Mouse (Mus musculus) limb, embryonic 14.5 days (tissue): Measurements from ENCODE around the gene Pam. TPM values are rescaled to one million over a fixed set of nuclear protein-coding genes. Genes with fewer than 3 reads are reported as not detected.

Source experiments
- ATAC-seq: fragments of 200-750 bp; cut with Nextera tagmentation; 2 replicates; pipeline ENCODE4 v1.8.0; 2017; ENCODE audit warnings: low read depth, moderate number of reproducible peaks, moderate TSS enrichment; ENCODE audit not compliant: low FRiP score
- DNase-seq: peaks from one replicate; pipeline ENCODE4 v3.0.0-alpha.2; 2015; ENCODE audit warnings: low spot score
- H3K27ac ChIP-seq: fragments of 300-500 bp; sonication (generic); replicated peaks from 2 replicates; pipeline ENCODE4 v1.5.1; 2014; ENCODE audit warnings: low read depth, mild to moderate bottlenecking, low read length, moderate library complexity, mixed read lengths
- H3K27me3 ChIP-seq: fragments of 300-500 bp; sonication (generic); 2 replicates; pipeline ENCODE4 v1.6.1; 2014; ENCODE audit warnings: low read length, mixed read lengths; ENCODE audit not compliant: control insufficient read depth, insufficient read depth
- H3K36me3 ChIP-seq: fragments of 300-500 bp; sonication (generic); 2 replicates; pipeline ENCODE4 v1.6.1; 2014; ENCODE audit warnings: mild to moderate bottlenecking, low read length, moderate library complexity, mixed read lengths; ENCODE audit not compliant: control insufficient read depth, insufficient read depth
- H3K4me1 ChIP-seq: fragments of 300-500 bp; sonication (generic); 2 replicates; pipeline ENCODE4 v1.6.1; 2014; ENCODE audit warnings: antibody characterized with exemption, low read length, mixed read lengths; ENCODE audit not compliant: control insufficient read depth, insufficient read depth
- H3K4me2 ChIP-seq: fragments of 300-500 bp; sonication (generic); replicated peaks from 2 replicates; pipeline ENCODE4 v1.6.1; 2014; ENCODE audit warnings: low read depth, mild to moderate bottlenecking, low read length, moderate library complexity; ENCODE audit not compliant: severe bottlenecking
- H3K4me3 ChIP-seq: fragments of 300-500 bp; sonication (generic); replicated peaks from 2 replicates; pipeline ENCODE4 v1.5.1; 2014; ENCODE audit warnings: low read length
- H3K9ac ChIP-seq: fragments of 300-500 bp; sonication (generic); 2 replicates; pipeline ENCODE4 v1.6.1; 2014; ENCODE audit warnings: mild to moderate bottlenecking, low read depth, low read length, moderate library complexity; ENCODE audit not compliant: severe bottlenecking
- H3K9me3 ChIP-seq: fragments of 300-500 bp; sonication (generic); 2 replicates; pipeline ENCODE4 v1.6.1; 2016; ENCODE audit warnings: low read length; ENCODE audit not compliant: control insufficient read depth
- POLR2A ChIP-seq: fragments of 200-500 bp; IDR thresholded peaks from 2 replicates; pipeline ENCODE4 v1.8.0; 2012; ENCODE audit warnings: inconsistent platforms, mild to moderate bottlenecking, moderate library complexity, borderline replicate concordance; ENCODE audit not compliant: insufficient read depth, insufficient read length; ENCODE audit errors: extremely low read depth
- WGBS: fragments of 180-500 bp; shearing (Covaris S2); extraction: QIAGEN DNeasy Blood & Tissue Kit; methylation state at CpG from one replicate; pipeline ENCODE4 v1.1.7; 2014; 5-methylcytosine and 5-hydroxymethylcytosine counted together
- polyA plus RNA-seq, 2 experiments: library from polyadenylated mRNA; depleted of rRNA in 1 of 2; stranded (reverse) in 1 of 2; unstranded in 1 of 2; fragments of >200 nt; fragmentation: Nextera tagmentation in 1 of 2; extraction: Ambion mirVana in 1 of 2; gene quantifications; 2 replicates each; pipeline versions ENCODE4 v1.2.1 to v1.2.3; 2012 to 2014

Gene Pam
- polyA plus RNA-seq, 2 experiments, result 37.8 to 54.1 TPM

- no peak for ATAC-seq
- no peak overlapping the region for H3K27ac ChIP-seq
- TF ChIP-seq POLR2A, result no peak
Observed at GRCm38 (mm10) chr1:98128338-98129096, 33.1 kb upstream of the Pam start.

DNA sequence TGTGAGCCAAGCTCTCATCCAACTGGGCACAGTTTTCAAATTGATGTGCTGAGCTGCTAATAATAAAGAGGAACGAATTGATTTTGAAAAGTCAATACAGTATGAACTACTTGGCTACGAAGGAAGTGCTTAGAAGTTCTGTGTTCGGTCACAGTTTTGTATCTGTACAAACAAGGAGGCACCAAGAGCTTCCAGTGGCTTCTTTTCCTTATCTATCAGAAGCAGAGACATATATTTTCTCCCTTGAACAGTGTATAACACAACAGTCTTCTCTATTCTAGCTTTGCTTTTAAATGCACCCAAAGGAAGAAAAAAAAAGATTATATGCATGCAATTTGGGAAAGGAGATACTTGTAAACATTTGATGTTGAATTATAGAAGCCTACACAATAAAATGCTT is 30.8 kb upstream of the Pam start:
- no peaks in the 10 kb centered on the region for H3K4me1 ChIP-seq
- DNase-seq, result no peak
- H3K36me3 ChIP-seq, result no peaks in the 10 kb centered on the region
- 89% methylated on average over 3 of the region's 3 CpGs for WGBS
- H3K27me3 ChIP-seq, result no peaks in the 10 kb centered on the region
- no peak overlapping the region for H3K27ac ChIP-seq
- H3K4me2 ChIP-seq, result no peak overlapping the region
- H3K4me3 ChIP-seq, result no peak overlapping the region
- no peak overlapping the region for H3K9ac ChIP-seq
- no peaks in the 10 kb centered on the region for H3K9me3 ChIP-seq
- ATAC-seq, result no peak
- no peak for TF ChIP-seq POLR2A

More at GRCm38 (mm10) chr1:98128338-98129096, 33.1 kb upstream of the Pam start:
- Histone ChIP-seq H3K9ac (no peak overlapping the region), H3K4me3 (no peak overlapping the region), H3K4me2 (no peak overlapping the region), H3K36me3 (no peaks in the 10 kb centered on the region), H3K9me3 (no peaks in the 10 kb centered on the region), H3K27me3 (no peaks in the 10 kb centered on the region), H3K4me1 (no peaks in the 10 kb centered on the region)
- DNase-seq, result no peak

DNA sequence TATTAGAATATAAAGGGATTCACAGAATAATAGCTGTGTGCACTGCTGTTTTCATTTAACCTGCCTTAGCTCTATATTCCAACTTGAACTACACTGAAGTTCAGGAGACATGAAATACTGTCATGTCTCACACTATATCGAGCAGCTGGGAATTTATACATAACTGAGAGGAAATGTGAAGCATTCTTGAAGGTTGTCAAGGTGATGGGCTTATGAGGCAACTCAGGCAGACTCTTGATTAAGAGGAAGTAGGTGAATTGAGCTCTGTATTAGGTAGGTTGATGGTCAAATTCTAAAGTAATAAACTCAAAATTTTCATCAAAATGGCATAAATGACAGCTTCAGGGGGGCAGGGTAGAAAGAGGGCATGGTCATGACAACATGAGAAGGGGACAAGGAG is 29.3 kb upstream of the Pam start:
- no peak overlapping the region for H3K4me2 ChIP-seq
- H3K27me3 ChIP-seq, result no peaks in the 10 kb centered on the region
- H3K4me3 ChIP-seq, result no peak overlapping the region
- WGBS, result 59% methylated on average over 1 of the region's 1 CpGs
- H3K27ac ChIP-seq, result no peak overlapping the region
- no peaks in the 10 kb centered on the region for H3K9me3 ChIP-seq
- no peak for DNase-seq
- no peaks in the 10 kb centered on the region for H3K36me3 ChIP-seq
- H3K9ac ChIP-seq, result no peak overlapping the region
- no peaks in the 10 kb centered on the region for H3K4me1 ChIP-seq
- no peak for ATAC-seq
- no peak for TF ChIP-seq POLR2A

- Histone ChIP-seq H3K4me2 (no peak overlapping the region), H3K27ac (no peak overlapping the region), H3K9me3 (no peaks in the 10 kb centered on the region), H3K4me3 (no peak overlapping the region), H3K27me3 (no peaks in the 10 kb centered on the region), H3K9ac (no peak overlapping the region), H3K4me1 (no peaks in the 10 kb centered on the region), H3K36me3 (no peaks in the 10 kb centered on the region)
- DNase-seq (no peak), ATAC-seq (no peak)
- 77% methylated on average over 6 of the region's 6 CpGs for WGBS
- no peak for TF ChIP-seq POLR2A
Observed at GRCm38 (mm10) chr1:98119595-98119994, 24.1 kb upstream of the Pam start.

GRCm38 (mm10) chr1:98107599-98107998 is 12.2 kb upstream of the Pam start:
- H3K36me3 ChIP-seq, result no peaks in the 10 kb centered on the region
- TF ChIP-seq POLR2A, result no peak
- no peak for DNase-seq
- WGBS, result 48% methylated on average over 2 of the region's 2 CpGs
- no peaks in the 10 kb centered on the region for H3K27me3 ChIP-seq
- no peak overlapping the region for H3K4me2 ChIP-seq
- H3K9ac ChIP-seq, result no peak overlapping the region
- 0 out of 2 replicates have a peak, but pooled peaks cover 4% of the 10 kb centered on the region for H3K9me3 ChIP-seq
- no peaks in the 10 kb centered on the region for H3K4me1 ChIP-seq
- no peak overlapping the region for H3K4me3 ChIP-seq
- ATAC-seq, result no peak
- no peak overlapping the region for H3K27ac ChIP-seq
